Mouse (Mus musculus) embryonic facial prominence, embryonic 14.5 days (tissue): ENCODE data around the gene Tanc1. TPM values are rescaled to one million over a fixed set of nuclear protein-coding genes. Genes with fewer than 3 reads are reported as not detected.

Experiments
- ATAC-seq: fragments of 200-750 bp; cut with Nextera tagmentation; 2 replicates; pipeline ENCODE4 v1.8.0; 2017; ENCODE audit warnings: low read depth, moderate number of reproducible peaks, moderate TSS enrichment
- DNase-seq: peaks from one replicate; pipeline ENCODE4 v3.0.0-alpha.2; 2015; ENCODE audit warnings: low spot score
- H3K27ac ChIP-seq: fragments of 300-500 bp; sonication (generic); replicated peaks from 2 replicates; pipeline ENCODE4 v1.5.1; 2014; ENCODE audit warnings: low read depth, mild to moderate bottlenecking, low read length, moderate library complexity
- H3K27me3 ChIP-seq: fragments of 300-500 bp; sonication (generic); replicated peaks from 2 replicates; pipeline ENCODE4 v1.6.1; 2014; ENCODE audit warnings: low read length; ENCODE audit not compliant: control insufficient read depth, insufficient read depth
- H3K36me3 ChIP-seq: fragments of 300-500 bp; sonication (generic); 2 replicates; pipeline ENCODE4 v1.6.1; 2014; ENCODE audit warnings: low read length, mixed read lengths; ENCODE audit not compliant: control insufficient read depth, insufficient read depth
- H3K4me1 ChIP-seq: fragments of 300-500 bp; sonication (generic); 2 replicates; pipeline ENCODE4 v1.6.1; 2014; ENCODE audit warnings: antibody characterized with exemption, low read length; ENCODE audit not compliant: control insufficient read depth, insufficient read depth
- H3K4me2 ChIP-seq: fragments of 300-500 bp; sonication (generic); 2 replicates; pipeline ENCODE4 v1.6.1; 2014; ENCODE audit warnings: low read depth, mild to moderate bottlenecking, low read length, moderate library complexity, mixed read lengths
- H3K4me3 ChIP-seq: fragments of 300-500 bp; sonication (generic); 2 replicates; pipeline ENCODE4 v1.5.1; 2014; ENCODE audit warnings: low read depth, mild to moderate bottlenecking, low read length
- H3K9ac ChIP-seq: fragments of 300-500 bp; sonication (generic); 2 replicates; pipeline ENCODE4 v1.6.1; 2014; ENCODE audit warnings: low read depth, mild to moderate bottlenecking, low read length, moderate library complexity, mixed read lengths
- H3K9me3 ChIP-seq: fragments of 300-500 bp; sonication (generic); 2 replicates; pipeline ENCODE4 v1.6.1; 2016; ENCODE audit warnings: low read length; ENCODE audit not compliant: control insufficient read depth
- WGBS: fragments of 180-500 bp; shearing (Covaris S2); extraction: QIAGEN DNeasy Blood & Tissue Kit; methylation state at CpG from one replicate; pipeline ENCODE4 v1.1.7; 2014; 5-methylcytosine and 5-hydroxymethylcytosine counted together
- polyA plus RNA-seq: library from polyadenylated mRNA; unstranded; fragments of >200 nt; fragmentation: Nextera tagmentation; extraction: Ambion mirVana; gene quantifications from 2 replicates; pipeline ENCODE4 v1.2.1, GENCODE M21; 2014

Tanc1 gene
- polyA plus RNA-seq, 1 experiment from 2014 or later, result 24.8 TPM

GRCm38 (mm10) chr2:59878221-59878620 lies 266.4 kb downstream of the Tanc1 start:
- H3K4me3 ChIP-seq, result no peak overlapping the region
- H3K9ac ChIP-seq, result no peak overlapping the region
- H3K27me3 ChIP-seq, result no peaks in the 10 kb centered on the region
- H3K36me3 ChIP-seq, result peaks cover 29% of the 10 kb centered on the region
- no peak overlapping the region for H3K4me2 ChIP-seq
- no peaks in the 10 kb centered on the region for H3K9me3 ChIP-seq
- ATAC-seq (no peak), DNase-seq (no peak)
- 0 out of 2 replicates have a peak, but pooled peaks cover 3% of the 10 kb centered on the region for H3K4me1 ChIP-seq
- WGBS, result 77% methylated on average over 19 of the region's 19 CpGs
- no peak overlapping the region for H3K27ac ChIP-seq

GRCm38 (mm10) chr2:59881404-59881803 lies 269.6 kb downstream of the Tanc1 start:
- DNase-seq (peak; percentile 22), ATAC-seq (no peak)
- peak overlapping the region; percentile 86; the same call in 1 of the 2 replicates for H3K9ac ChIP-seq
- peak overlapping the region; percentile 83 for H3K4me3 ChIP-seq
- H3K9me3 ChIP-seq, result no peaks in the 10 kb centered on the region
- H3K27me3 ChIP-seq, result no peaks in the 10 kb centered on the region
- H3K36me3 ChIP-seq, result peaks cover 13% of the 10 kb centered on the region
- 0 out of 2 replicates have a peak overlapping the region, but pooled peaks have one; percentile 83 for H3K27ac ChIP-seq
- peak overlapping the region; percentile 63 for H3K4me2 ChIP-seq
- 0 out of 2 replicates have a peak, but pooled peaks cover 3% of the 10 kb centered on the region for H3K4me1 ChIP-seq
- WGBS, result 62% methylated on average over 6 of the region's 6 CpGs

- Histone ChIP-seq H3K4me1 (0 out of 2 replicates have a peak, but pooled peaks cover 3% of the 10 kb centered on the region), H3K9me3 (no peaks in the 10 kb centered on the region), H3K4me3 (peak within 1 kb of the TSS; percentile 83), H3K27me3 (no peaks in the 10 kb centered on the region), H3K4me2 (peak within 1 kb of the TSS; percentile 63), H3K36me3 (peaks cover 8% of the 10 kb centered on the region; the same call in 1 of the 2 replicates), H3K9ac (peak within 1 kb of the TSS; percentile 86), H3K27ac (peak within 1 kb of the TSS; percentile 83)
- DNase-seq (peak; percentile 97), ATAC-seq (peak; percentile 96)
- whole genome bisulfite sequencing, result 4% methylated on average over 43 of the region's 57 CpGs
These were observed 270.2 kb downstream of the Tanc1 start, which contains the start of gene Wdsub1 for GRCm38 (mm10) chr2:59881831-59882741. TSS of gene Wdsub1 (minus strand) at chr2:59882591.

- H3K36me3 ChIP-seq, result peaks cover 3% of the 10 kb centered on the region; the same call in 1 of the 2 replicates
- 70% methylated on average over 8 of the region's 8 CpGs for whole genome bisulfite sequencing
- no peaks in the 10 kb centered on the region for H3K27me3 ChIP-seq
- peak; percentile 8; the same call in 1 of the 2 replicates for ATAC-seq
- 0 out of 2 replicates have a peak, but pooled peaks cover 3% of the 10 kb centered on the region for H3K4me1 ChIP-seq
- H3K9me3 ChIP-seq, result no peaks in the 10 kb centered on the region
- peak overlapping the region; percentile 83 for H3K4me3 ChIP-seq
- no peak overlapping the region for H3K27ac ChIP-seq
- peak overlapping the region; percentile 63 for H3K4me2 ChIP-seq
- no peak for DNase-seq
- H3K9ac ChIP-seq, result peak overlapping the region; percentile 86
These were observed 271.0 kb downstream of the Tanc1 start for GRCm38 (mm10) chr2:59882742-59883281.

DNA sequence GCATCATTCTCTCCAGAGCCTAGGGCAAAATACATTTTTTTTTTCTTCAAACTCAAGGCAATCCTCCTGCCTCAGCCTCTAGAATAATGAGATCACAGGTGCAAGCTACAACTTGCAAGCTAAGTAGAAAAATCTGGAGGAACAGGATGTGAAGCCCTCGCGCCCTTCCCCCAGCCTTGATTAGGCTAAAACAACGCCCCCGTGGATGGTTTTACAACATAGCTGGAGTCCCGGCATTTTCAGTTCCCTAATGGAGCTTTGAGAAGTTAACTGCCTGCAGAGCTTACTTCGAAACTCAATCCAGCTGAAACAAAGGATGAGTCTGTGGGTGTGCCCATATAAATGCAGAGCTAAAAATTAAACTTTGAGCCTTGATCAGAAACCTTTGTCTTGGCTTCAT lies 277.9 kb downstream of the Tanc1 start:
- H3K36me3 ChIP-seq, result peaks cover 8% of the 10 kb centered on the region; the same call in 1 of the 2 replicates
- ATAC-seq (no peak), DNase-seq (no peak)
- H3K4me1 ChIP-seq, result no peaks in the 10 kb centered on the region
- no peak overlapping the region for H3K9ac ChIP-seq
- H3K4me3 ChIP-seq, result no peak overlapping the region
- 83% methylated on average over 6 of the region's 6 CpGs for WGBS
- H3K9me3 ChIP-seq, result no peaks in the 10 kb centered on the region
- no peaks in the 10 kb centered on the region for H3K27me3 ChIP-seq
- no peak overlapping the region for H3K4me2 ChIP-seq
- H3K27ac ChIP-seq, result no peak overlapping the region

Other genes with a start within 250 kb of the Tanc1 start
- gene Dapl1, start 127.4 kb upstream of the Tanc1 start, polyA plus RNA-seq, result 16.6 and 17.0 TPM in 2 replicates